ENCODE assay signal across 8 mouse cellular contexts in genomic region chr4:154963901-154964580, GRCm38 (mm10). TPM values are rescaled to one million over a fixed set of nuclear protein-coding genes. Genes with fewer than 3 reads are reported as not detected.
DNase-seq lines count a peak whose midpoint lies in the region; ATAC-seq and TF ChIP-seq lines count a peak whose summit lies in the region.

Gene Pank4, plus strand, starts transcription at chr4:154964123.

- peak; percentile 94 for ATAC-seq in kidney, embryonic 15.5 days (replicated peaks; ENCODE audit: low FRiP score)
- peak; percentile 91 for ATAC-seq in limb, embryonic 15.5 days (ENCODE audit: insufficient number of reproducible peaks, low FRiP score, low TSS enrichment, low read depth)
- ATAC-seq in midbrain, postnatal 0 days (ENCODE audit: low FRiP score), result peak; percentile 89

- TF ChIP-seq CTCF in embryonic fibroblast, embryonic 13.5 days (IDR thresholded peaks at IDR 0.05; ENCODE audit: borderline replicate concordance, insufficient read depth, low read length), result no peak
- TF ChIP-seq CTCF in midbrain, postnatal 0 days (IDR thresholded peaks at IDR 0.05), result no peak

- H3K4me1 ChIP-seq in embryonic fibroblast, embryonic 13.5 days (ENCODE audit: control insufficient read depth, insufficient read depth, low read length), result no peaks in the 10 kb centered on the region
- H3K4me1 ChIP-seq in heart, embryonic 10.5 days, result peaks cover 60% of the 10 kb centered on the region
- H3K4me1 ChIP-seq in kidney, embryonic 15.5 days, result peaks cover 68% of the 10 kb centered on the region
- peaks cover 55% of the 10 kb centered on the region for H3K4me1 ChIP-seq in limb, embryonic 15.5 days
- peaks cover 29% of the 10 kb centered on the region; the same call in 1 of the 2 replicates for H3K4me1 ChIP-seq in midbrain, postnatal 0 days (ENCODE audit: insufficient read depth, low read length)

- TF ChIP-seq POLR2A in embryonic fibroblast, embryonic 13.5 days (IDR thresholded peaks at IDR 0.05; ENCODE audit: low read depth, low read length), result peak; percentile 85

- H3K4me3 ChIP-seq in embryonic fibroblast, embryonic 13.5 days (ENCODE audit: insufficient read depth, low read length), result peak within 1 kb of the TSS; percentile 98
- H3K4me3 ChIP-seq in heart, embryonic 10.5 days, result peak within 1 kb of the TSS; percentile 94
- peak within 1 kb of the TSS; percentile 90 for H3K4me3 ChIP-seq in kidney, embryonic 15.5 days (replicated peaks)
- peak within 1 kb of the TSS; percentile 80 for H3K4me3 ChIP-seq in limb, embryonic 15.5 days
- peak within 1 kb of the TSS; percentile 76 for H3K4me3 ChIP-seq in midbrain, postnatal 0 days (ENCODE audit: low read depth, low read length)

- WGBS in heart, embryonic 10.5 days, result under 1% methylated on average over 66 of the region's 66 CpGs
- WGBS in kidney, embryonic 15.5 days, result under 1% methylated on average over 64 of the region's 66 CpGs
- WGBS in limb, embryonic 15.5 days, result under 1% methylated on average over 63 of the region's 66 CpGs
- WGBS in midbrain, postnatal 0 days, result under 1% methylated on average over 44 of the region's 66 CpGs

- no peaks in the 10 kb centered on the region for H3K9me3 ChIP-seq in heart, embryonic 10.5 days
- H3K9me3 ChIP-seq in kidney, embryonic 15.5 days (replicated peaks), result no peaks in the 10 kb centered on the region
- no peaks in the 10 kb centered on the region for H3K9me3 ChIP-seq in limb, embryonic 15.5 days
- H3K9me3 ChIP-seq in midbrain, postnatal 0 days (ENCODE audit: low read length), result no peaks in the 10 kb centered on the region

- peak; percentile 91 to 93 for DNase-seq in B cell, adult 2 months
- peak; percentile 98 for DNase-seq in brain, adult 2 months (ENCODE audit: low read depth, low spot score)
- peak; percentile 96 for DNase-seq in heart, embryonic 10.5 days (ENCODE audit: low spot score)
- peak; percentile 94 for DNase-seq in midbrain, postnatal 0 days (ENCODE audit: low spot score)
- peak; percentile 84 to 93 for DNase-seq in spleen, postnatal 10 days (ENCODE audit: low spot score in 2 of 2)

- H3K27me3 ChIP-seq in heart, embryonic 10.5 days (ENCODE audit: insufficient read depth, poor library complexity, severe bottlenecking), result peaks cover 46% of the 10 kb centered on the region
- peaks cover 45% of the 10 kb centered on the region for H3K27me3 ChIP-seq in kidney, embryonic 15.5 days
- H3K27me3 ChIP-seq in limb, embryonic 15.5 days, result peaks cover 45% of the 10 kb centered on the region
- H3K27me3 ChIP-seq in midbrain, postnatal 0 days (ENCODE audit: insufficient read depth, low read length), result no peaks in the 10 kb centered on the region

- H3K9ac ChIP-seq in kidney, embryonic 15.5 days, result peak within 1 kb of the TSS; percentile 88
- peak within 1 kb of the TSS; percentile 74 for H3K9ac ChIP-seq in limb, embryonic 15.5 days
- H3K9ac ChIP-seq in midbrain, postnatal 0 days (replicated peaks; ENCODE audit: low read length, poor library complexity, severe bottlenecking), result peak within 1 kb of the TSS; percentile 86

- peak within 1 kb of the TSS; percentile 77 for H3K4me2 ChIP-seq in kidney, embryonic 15.5 days
- H3K4me2 ChIP-seq in limb, embryonic 15.5 days, result peak within 1 kb of the TSS; percentile 71
- H3K4me2 ChIP-seq in midbrain, postnatal 0 days (ENCODE audit: low read depth, low read length, poor library complexity, severe bottlenecking), result peak within 1 kb of the TSS; percentile 92

- H3K27ac ChIP-seq in embryonic fibroblast, embryonic 13.5 days (ENCODE audit: insufficient read depth, low read length), result peak within 1 kb of the TSS; percentile 59
- H3K27ac ChIP-seq in heart, embryonic 10.5 days, result peak within 1 kb of the TSS; percentile 97
- H3K27ac ChIP-seq in kidney, embryonic 15.5 days, result peak within 1 kb of the TSS; percentile 93
- peak within 1 kb of the TSS; percentile 93 for H3K27ac ChIP-seq in limb, embryonic 15.5 days
- H3K27ac ChIP-seq in midbrain, postnatal 0 days (ENCODE audit: low read depth, low read length), result peak within 1 kb of the TSS; percentile 95

- H3K36me3 ChIP-seq in heart, embryonic 10.5 days, result peaks cover 14% of the 10 kb centered on the region
- peaks cover 16% of the 10 kb centered on the region for H3K36me3 ChIP-seq in kidney, embryonic 15.5 days
- H3K36me3 ChIP-seq in limb, embryonic 15.5 days, result peaks cover 7% of the 10 kb centered on the region
- 0 out of 2 replicates have a peak, but pooled peaks cover under 1% of the 10 kb centered on the region for H3K36me3 ChIP-seq in midbrain, postnatal 0 days (ENCODE audit: insufficient read depth, low read length)

RNA-seq across cellular contexts. Expression of gene Pank4, which starts in this region (rescaled TPM):
- 19.0 and 19.8 TPM in 2 replicates for polyA plus RNA-seq in embryonic fibroblast, embryonic 13.5 days (2011; ENCODE audit: insufficient read length, low read depth, missing spikeins)
- 45.3 and 49.2 TPM in 2 replicates for polyA plus RNA-seq in heart, embryonic 10.5 days (2016; fragmentation: Nextera tagmentation; extraction: Ambion mirVana)
- polyA plus RNA-seq in kidney, embryonic 15.5 days (2015; fragmentation: Nextera tagmentation; extraction: Ambion mirVana), result 45.2 and 46.3 TPM in 2 replicates
- polyA plus RNA-seq in limb, embryonic 15.5 days (2015; fragmentation: Nextera tagmentation; extraction: Ambion mirVana), result 35.4 and 38.6 TPM in 2 replicates
- 36.7 and 39.8 TPM in 2 replicates for total RNA-seq in midbrain, postnatal 0 days (2014; rRNA removed)
- 27.3 and 28.8 TPM in 2 replicates for polyA plus RNA-seq in midbrain, postnatal 0 days (2015; fragmentation: Nextera tagmentation; extraction: Ambion mirVana)

Comparison
In these comparisons a context has a peak if more than half of its experiments do, and no peak if none do; other contexts are left out.
1. Peak in every context shown above with its lines: DNase-seq, ATAC-seq, H3K4me3 ChIP-seq and H3K27ac ChIP-seq.